Mouse (Mus musculus): Measurements from ENCODE around the gene Dock2. TPM values are rescaled to one million over a fixed set of nuclear protein-coding genes. Genes with fewer than 3 reads are reported as not detected.

The Dock2 gene
- total RNA-seq (2014; rRNA removed; ENCODE audit: low replicate concordance) (3.1 and 3.6 TPM in 2 replicates), polyA plus RNA-seq (2015; fragmentation: Nextera tagmentation; extraction: Ambion mirVana) (0.26 and 0.33 TPM in 2 replicates)

DNA sequence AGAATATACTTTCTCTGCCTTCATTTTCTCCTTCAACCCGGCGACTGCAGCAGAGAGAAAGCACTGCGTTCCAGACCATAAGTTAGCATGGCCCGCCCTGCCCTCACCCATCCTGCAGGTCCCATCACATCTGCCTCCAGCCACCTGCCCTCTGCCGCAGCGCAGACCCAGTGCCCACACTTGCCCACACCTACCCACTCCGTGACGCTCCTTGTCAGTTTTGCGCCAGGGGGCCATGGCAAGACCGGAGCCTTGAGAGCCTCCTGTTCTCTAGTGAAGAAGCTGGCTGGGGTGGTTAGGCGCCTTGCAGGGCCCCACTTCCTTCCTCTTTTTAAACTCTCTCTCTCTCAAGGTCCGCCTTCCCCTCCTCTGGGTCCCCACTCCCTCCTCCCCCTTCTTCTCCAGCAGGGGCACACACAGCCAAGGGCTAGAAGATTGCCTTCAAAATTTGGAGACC lies at the start of gene Dock2:
Dock2 (minus strand) TSS at position 306 of the 457 bp plus-strand sequence.
- Histone ChIP-seq H3K27me3 (ENCODE audit: control insufficient read depth, insufficient read depth, low read length) (no peaks in the 10 kb centered on the region), H3K27ac (ENCODE audit: low read depth) (peak within 1 kb of the TSS; percentile 18; the same call in 1 of the 2 replicates), H3K9ac (replicated peaks; ENCODE audit: low read depth, low read length) (no peak within 1 kb of the TSS; the same call in 1 of the 2 replicates), H3K4me3 (ENCODE audit: low read depth, low read length) (peak within 1 kb of the TSS; percentile 31; the same call in 1 of the 2 replicates), H3K36me3 (replicated peaks; ENCODE audit: control insufficient read depth, insufficient read depth, low read length) (no peaks in the 10 kb centered on the region), H3K9me3 (replicated peaks; ENCODE audit: control insufficient read depth, low read length) (no peaks in the 10 kb centered on the region), H3K4me1 (ENCODE audit: control insufficient read depth, insufficient read depth) (no peaks in the 10 kb centered on the region), H3K4me2 (ENCODE audit: low read depth, low read length) (peak within 1 kb of the TSS; percentile 8; the same call in 1 of the 2 replicates)
- ATAC-seq (ENCODE audit: insufficient read depth, low read depth), result no peak
- no peak for DNase-seq (ENCODE audit: low spot score)
- TF ChIP-seq CTCF (IDR thresholded peaks at IDR 0.05; ENCODE audit: low read depth) (no peak), EP300 (IDR thresholded peaks at IDR 0.05; ENCODE audit: low read depth) (no peak)
- WGBS, result 68% methylated on average over 12 of the region's 12 CpGs

DNA sequence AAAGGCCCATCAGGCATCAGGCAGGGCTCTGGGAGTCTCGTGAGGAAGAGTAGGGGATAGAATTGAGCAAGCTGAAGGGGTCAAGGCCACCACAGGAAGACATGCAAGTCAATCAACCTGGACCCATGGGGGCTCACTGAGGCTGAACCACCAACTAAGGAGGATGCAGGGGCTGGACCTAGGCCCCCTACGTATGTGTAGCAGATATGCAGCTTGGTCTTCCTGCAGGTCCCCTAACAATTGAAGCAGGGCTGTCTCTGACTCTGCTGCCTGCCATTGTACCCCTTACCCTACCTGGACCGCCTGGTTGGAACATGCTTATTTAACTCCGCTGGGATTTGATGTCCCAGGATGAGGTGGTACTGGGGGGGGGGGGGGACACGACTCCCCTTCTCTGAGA lies 49.0 kb upstream of the Dock2 start:
- peaks cover 20% of the 10 kb centered on the region for H3K36me3 ChIP-seq (replicated peaks; ENCODE audit: control insufficient read depth, insufficient read depth, low read length)
- peak overlapping the region; percentile 60 for H3K9ac ChIP-seq (replicated peaks; ENCODE audit: low read depth, low read length)
- H3K4me3 ChIP-seq (ENCODE audit: low read depth, low read length), result peak overlapping the region; percentile 82
- H3K4me1 ChIP-seq (ENCODE audit: control insufficient read depth, insufficient read depth), result peaks cover 6% of the 10 kb centered on the region
- H3K9me3 ChIP-seq (replicated peaks; ENCODE audit: control insufficient read depth, low read length), result no peaks in the 10 kb centered on the region
- DNase-seq (ENCODE audit: low spot score) (no peak), ATAC-seq (ENCODE audit: insufficient read depth, low read depth) (no peak)
- TF ChIP-seq EP300 (IDR thresholded peaks at IDR 0.05; ENCODE audit: low read depth) (no peak), CTCF (IDR thresholded peaks at IDR 0.05; ENCODE audit: low read depth) (no peak)
- H3K4me2 ChIP-seq (ENCODE audit: low read depth, low read length), result peak overlapping the region; percentile 84
- no peak overlapping the region for H3K27ac ChIP-seq (ENCODE audit: low read depth)
- 17% methylated on average over 4 of the region's 5 CpGs for WGBS
- no peaks in the 10 kb centered on the region for H3K27me3 ChIP-seq (ENCODE audit: control insufficient read depth, insufficient read depth, low read length)

DNA sequence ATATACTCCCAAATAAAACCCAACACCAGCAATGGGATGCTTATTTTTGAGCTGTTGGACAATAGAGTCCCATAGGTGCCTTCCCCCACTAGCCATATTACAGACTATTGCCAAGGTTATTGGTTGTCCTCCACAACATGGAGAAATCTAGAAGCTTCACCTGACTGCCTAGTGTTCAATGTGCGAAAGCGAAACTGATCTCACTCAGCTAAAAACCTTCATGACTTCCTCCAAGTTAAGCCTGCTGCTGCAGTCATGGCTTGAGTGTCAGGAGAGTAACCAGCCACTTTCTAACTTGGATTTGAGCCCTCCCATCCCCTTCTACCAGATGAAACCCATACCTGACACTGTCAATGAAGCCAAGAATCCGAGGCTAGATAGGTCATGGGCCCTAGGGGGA lies 44.1 kb upstream of the Dock2 start:
- WGBS, result 90% methylated on average over 3 of the region's 3 CpGs
- peaks cover 34% of the 10 kb centered on the region for H3K36me3 ChIP-seq (replicated peaks; ENCODE audit: control insufficient read depth, insufficient read depth, low read length)
- no peak overlapping the region for H3K9ac ChIP-seq (replicated peaks; ENCODE audit: low read depth, low read length)
- no peaks in the 10 kb centered on the region for H3K27me3 ChIP-seq (ENCODE audit: control insufficient read depth, insufficient read depth, low read length)
- DNase-seq (ENCODE audit: low spot score) (no peak), ATAC-seq (ENCODE audit: insufficient read depth, low read depth) (no peak)
- no peak overlapping the region for H3K4me3 ChIP-seq (ENCODE audit: low read depth, low read length)
- no peak overlapping the region for H3K27ac ChIP-seq (ENCODE audit: low read depth)
- no peak overlapping the region for H3K4me2 ChIP-seq (ENCODE audit: low read depth, low read length)
- no peaks in the 10 kb centered on the region for H3K9me3 ChIP-seq (replicated peaks; ENCODE audit: control insufficient read depth, low read length)
- TF ChIP-seq CTCF (IDR thresholded peaks at IDR 0.05; ENCODE audit: low read depth), result no peak
- TF ChIP-seq EP300 (IDR thresholded peaks at IDR 0.05; ENCODE audit: low read depth), result no peak
- H3K4me1 ChIP-seq (ENCODE audit: control insufficient read depth, insufficient read depth), result peaks cover 5% of the 10 kb centered on the region

DNA sequence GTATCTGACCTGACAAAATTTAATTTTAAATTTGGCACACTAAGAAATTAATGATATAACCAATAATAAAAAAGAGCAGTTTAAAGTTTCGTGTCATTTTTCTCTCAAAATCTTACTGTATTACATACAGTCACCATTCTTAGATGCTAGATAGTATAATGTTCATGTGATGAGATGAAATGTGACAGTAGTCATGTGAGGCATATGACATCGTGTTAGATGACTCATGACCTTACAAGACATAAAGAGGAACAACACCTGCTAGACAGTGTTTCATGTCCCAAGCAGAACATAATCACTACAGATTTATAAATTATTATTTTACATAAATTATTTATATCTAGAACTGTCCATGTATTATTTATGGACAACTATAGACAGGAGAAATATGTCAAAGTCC lies 43.2 kb upstream of the Dock2 start:
- no peak for TF ChIP-seq EP300 (IDR thresholded peaks at IDR 0.05; ENCODE audit: low read depth)
- TF ChIP-seq CTCF (IDR thresholded peaks at IDR 0.05; ENCODE audit: low read depth), result no peak
- Histone ChIP-seq H3K27ac (ENCODE audit: low read depth) (no peak overlapping the region), H3K4me2 (ENCODE audit: low read depth, low read length) (no peak overlapping the region), H3K9me3 (replicated peaks; ENCODE audit: control insufficient read depth, low read length) (no peaks in the 10 kb centered on the region), H3K4me1 (ENCODE audit: control insufficient read depth, insufficient read depth) (no peaks in the 10 kb centered on the region), H3K27me3 (ENCODE audit: control insufficient read depth, insufficient read depth, low read length) (no peaks in the 10 kb centered on the region), H3K4me3 (ENCODE audit: low read depth, low read length) (no peak overlapping the region), H3K9ac (replicated peaks; ENCODE audit: low read depth, low read length) (no peak overlapping the region), H3K36me3 (replicated peaks; ENCODE audit: control insufficient read depth, insufficient read depth, low read length) (peaks cover 40% of the 10 kb centered on the region)
- 86% methylated on average over 2 of the region's 2 CpGs for WGBS
- ATAC-seq (ENCODE audit: insufficient read depth, low read depth), result no peak
- DNase-seq (ENCODE audit: low spot score), result no peak

DNA sequence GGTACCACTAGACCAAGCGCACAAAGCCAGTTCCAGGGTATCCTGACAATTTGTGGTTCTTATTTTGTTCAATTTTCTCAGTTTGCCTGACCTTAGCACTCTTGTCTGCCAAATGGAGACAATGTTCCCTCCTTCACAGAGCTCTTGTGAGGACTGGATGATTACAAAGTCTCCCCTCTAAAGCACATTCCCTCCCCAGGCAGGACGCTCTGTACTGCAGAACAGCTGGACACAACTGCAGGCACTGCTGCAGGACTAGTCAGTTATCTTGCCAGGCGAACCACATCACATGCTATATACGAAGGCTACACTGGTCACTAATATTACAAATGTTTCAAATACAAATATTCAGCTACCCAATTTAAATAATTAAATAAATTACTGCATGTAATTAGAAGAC lies 41.1 kb upstream of the Dock2 start:
- H3K27me3 ChIP-seq (ENCODE audit: control insufficient read depth, insufficient read depth, low read length), result no peaks in the 10 kb centered on the region
- H3K4me3 ChIP-seq (ENCODE audit: low read depth, low read length), result no peak overlapping the region
- DNase-seq (ENCODE audit: low spot score) (no peak), ATAC-seq (ENCODE audit: insufficient read depth, low read depth) (no peak)
- H3K36me3 ChIP-seq (replicated peaks; ENCODE audit: control insufficient read depth, insufficient read depth, low read length), result peaks cover 48% of the 10 kb centered on the region
- TF ChIP-seq EP300 (IDR thresholded peaks at IDR 0.05; ENCODE audit: low read depth), result no peak
- no peak for TF ChIP-seq CTCF (IDR thresholded peaks at IDR 0.05; ENCODE audit: low read depth)
- WGBS, result 91% methylated on average over 4 of the region's 4 CpGs
- H3K4me1 ChIP-seq (ENCODE audit: control insufficient read depth, insufficient read depth), result no peaks in the 10 kb centered on the region
- H3K27ac ChIP-seq (ENCODE audit: low read depth), result no peak overlapping the region
- H3K4me2 ChIP-seq (ENCODE audit: low read depth, low read length), result no peak overlapping the region
- H3K9me3 ChIP-seq (replicated peaks; ENCODE audit: control insufficient read depth, low read length), result no peaks in the 10 kb centered on the region
- H3K9ac ChIP-seq (replicated peaks; ENCODE audit: low read depth, low read length), result no peak overlapping the region

DNA sequence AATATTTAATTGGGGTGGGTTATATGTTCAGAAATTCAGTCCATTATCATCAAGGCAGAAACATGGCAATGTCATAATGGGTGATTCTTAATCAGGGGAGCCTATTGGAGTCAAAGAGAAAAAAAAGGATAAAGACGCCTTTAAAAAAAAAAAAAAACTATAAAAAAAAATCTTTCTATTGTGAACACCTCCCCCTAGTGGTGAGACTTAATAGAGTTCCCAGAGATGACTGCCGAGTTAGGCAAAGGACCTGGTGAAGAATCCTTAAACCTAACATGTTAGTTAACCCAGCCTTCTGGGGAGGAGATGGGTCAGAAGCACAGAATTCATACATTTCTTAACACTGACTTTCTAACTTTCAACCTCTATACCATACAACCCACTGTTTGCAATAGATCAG lies 31.1 kb upstream of the Dock2 start:
- DNase-seq (ENCODE audit: low spot score), result peak; percentile 38
- H3K36me3 ChIP-seq (replicated peaks; ENCODE audit: control insufficient read depth, insufficient read depth, low read length), result peaks cover 46% of the 10 kb centered on the region
- H3K27me3 ChIP-seq (ENCODE audit: control insufficient read depth, insufficient read depth, low read length), result no peaks in the 10 kb centered on the region
- no peak overlapping the region for H3K27ac ChIP-seq (ENCODE audit: low read depth)
- H3K4me2 ChIP-seq (ENCODE audit: low read depth, low read length), result no peak overlapping the region
- ATAC-seq (ENCODE audit: insufficient read depth, low read depth), result no peak
- H3K9ac ChIP-seq (replicated peaks; ENCODE audit: low read depth, low read length), result no peak overlapping the region
- no peaks in the 10 kb centered on the region for H3K9me3 ChIP-seq (replicated peaks; ENCODE audit: control insufficient read depth, low read length)
- TF ChIP-seq EP300 (IDR thresholded peaks at IDR 0.05; ENCODE audit: low read depth), result no peak
- peak; percentile 50 for TF ChIP-seq CTCF (IDR thresholded peaks at IDR 0.05; ENCODE audit: low read depth)
- 13% methylated on average over 2 of the region's 2 CpGs for WGBS
- H3K4me1 ChIP-seq (ENCODE audit: control insufficient read depth, insufficient read depth), result no peaks in the 10 kb centered on the region
- H3K4me3 ChIP-seq (ENCODE audit: low read depth, low read length), result no peak overlapping the region
